Mouse (Mus musculus) hindbrain, embryonic 15.5 days (tissue): ENCODE measurements around the gene Scn8a. TPM values are rescaled to one million over a fixed set of nuclear protein-coding genes. Genes with fewer than 3 reads are reported as not detected.

Experiments
- ATAC-seq: fragments of 200-750 bp; cut with Nextera tagmentation; 2 replicates; pipeline ENCODE4 v1.8.0; 2017; ENCODE audit warnings: low read depth, moderate number of reproducible peaks, moderate TSS enrichment; ENCODE audit not compliant: low FRiP score
- H3K27ac ChIP-seq: fragments of 300-500 bp; sonication (generic); replicated peaks from 2 replicates; pipeline ENCODE4 v1.5.1; 2015; ENCODE audit warnings: mild to moderate bottlenecking, inconsistent platforms
- H3K27me3 ChIP-seq: fragments of 300-500 bp; sonication (generic); 2 replicates; pipeline ENCODE4 v1.6.1; 2015; ENCODE audit warnings: control low read depth, inconsistent platforms
- H3K36me3 ChIP-seq: fragments of 300-500 bp; sonication (generic); 2 replicates; pipeline ENCODE4 v1.6.1; 2015; ENCODE audit warnings: control low read depth, inconsistent platforms
- H3K4me1 ChIP-seq: fragments of 300-500 bp; sonication (generic); replicated peaks from 2 replicates; pipeline ENCODE4 v1.6.1; 2015; ENCODE audit warnings: control low read depth, inconsistent platforms
- H3K4me2 ChIP-seq: fragments of 300-500 bp; sonication (generic); 2 replicates; pipeline ENCODE4 v1.6.1; 2015; ENCODE audit warnings: moderate library complexity, mild to moderate bottlenecking, inconsistent platforms
- H3K4me3 ChIP-seq: fragments of 300-500 bp; sonication (generic); 2 replicates; pipeline ENCODE4 v1.5.1; 2015; ENCODE audit warnings: mild to moderate bottlenecking, inconsistent platforms
- H3K9ac ChIP-seq: fragments of 300-500 bp; sonication (generic); 2 replicates; pipeline ENCODE4 v1.6.1; 2015; ENCODE audit warnings: inconsistent platforms
- H3K9me3 ChIP-seq: fragments of 300-500 bp; sonication (generic); 2 replicates; pipeline ENCODE4 v1.6.1; 2016; ENCODE audit warnings: control low read depth, inconsistent platforms
- WGBS: fragments of 180-500 bp; shearing (Covaris S2); methylation state at CpG from one replicate; pipeline ENCODE4 v1.1.7; 2015; 5-methylcytosine and 5-hydroxymethylcytosine counted together
- polyA plus RNA-seq: library from polyadenylated mRNA; unstranded; fragments of >200 nt; fragmentation: Nextera tagmentation; extraction: Ambion mirVana; gene quantifications from 2 replicates; pipeline ENCODE4 v1.2.1, GENCODE M21; 2015

Gene Scn8a
- polyA plus RNA-seq, 1 experiment from 2014 or later = 29.2 TPM

- Histone ChIP-seq H3K36me3 (no peaks in the 10 kb centered on the region), H3K4me1 (no peaks in the 10 kb centered on the region), H3K4me2 (no peak overlapping the region), H3K4me3 (no peak overlapping the region), H3K27me3 (no peaks in the 10 kb centered on the region), H3K9ac (no peak overlapping the region), H3K9me3 (no peaks in the 10 kb centered on the region), H3K27ac (no peak overlapping the region)
- no peak for ATAC-seq
- 74% methylated on average over 4 of the region's 4 CpGs for WGBS
Measured at GRCm38 (mm10) chr15:100961561-100961960, 91.9 kb downstream of the Scn8a start.

DNA sequence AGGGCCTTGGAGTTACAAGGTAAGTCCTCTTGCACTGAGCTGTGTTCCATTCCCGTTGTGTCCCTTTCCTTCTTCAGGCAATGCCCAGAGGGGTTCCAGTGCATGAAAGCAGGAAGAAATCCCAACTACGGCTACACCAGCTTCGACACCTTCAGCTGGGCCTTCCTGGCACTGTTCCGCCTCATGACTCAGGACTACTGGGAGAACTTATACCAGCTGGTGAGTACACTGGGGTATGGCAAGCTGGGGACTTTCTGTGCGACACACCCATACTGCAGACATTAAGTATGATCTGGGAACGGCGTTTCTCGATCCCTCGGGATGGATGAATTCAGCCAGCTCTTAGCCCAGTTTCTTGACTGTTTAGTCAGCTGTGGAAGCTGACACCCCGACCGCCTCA lies 101.8 kb downstream of the Scn8a start:
- ATAC-seq = no peak
- Histone ChIP-seq H3K36me3 (peaks cover 46% of the 10 kb centered on the region), H3K4me3 (no peak overlapping the region), H3K4me1 (no peaks in the 10 kb centered on the region), H3K9ac (no peak overlapping the region), H3K27ac (no peak overlapping the region), H3K4me2 (no peak overlapping the region), H3K27me3 (no peaks in the 10 kb centered on the region), H3K9me3 (no peaks in the 10 kb centered on the region)
- 81% methylated on average over 11 of the region's 11 CpGs for WGBS

GRCm38 (mm10) chr15:100972795-100973194 lies 103.1 kb downstream of the Scn8a start:
- H3K4me1 ChIP-seq = no peaks in the 10 kb centered on the region
- H3K36me3 ChIP-seq = peaks cover 51% of the 10 kb centered on the region
- no peaks in the 10 kb centered on the region for H3K9me3 ChIP-seq
- H3K4me2 ChIP-seq = no peak overlapping the region
- H3K4me3 ChIP-seq = no peak overlapping the region
- no peak for ATAC-seq
- no peak overlapping the region for H3K27ac ChIP-seq
- 40% methylated on average over 11 of the region's 11 CpGs for WGBS
- no peaks in the 10 kb centered on the region for H3K27me3 ChIP-seq
- H3K9ac ChIP-seq = no peak overlapping the region

DNA sequence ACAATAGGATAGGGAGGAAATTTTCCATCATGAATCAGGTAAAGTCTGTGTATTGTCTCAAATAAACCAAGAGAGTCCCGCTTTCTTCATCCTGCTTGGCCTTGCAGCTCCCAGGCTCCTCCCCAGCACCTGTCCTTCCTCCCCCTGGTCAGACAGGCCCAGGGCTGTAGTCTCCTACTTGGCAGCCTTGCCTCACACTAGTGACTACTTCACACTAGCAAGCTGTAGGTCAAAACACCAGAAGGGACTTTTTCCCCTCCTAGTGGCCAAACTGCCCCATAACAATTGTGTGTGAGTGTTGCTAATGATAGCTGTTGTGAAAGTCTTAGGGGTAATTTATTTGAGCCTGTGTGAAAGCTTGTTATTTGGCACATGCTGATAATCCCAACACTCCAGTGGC lies 105.0 kb downstream of the Scn8a start:
- Histone ChIP-seq H3K36me3 (peaks cover 55% of the 10 kb centered on the region), H3K9me3 (no peaks in the 10 kb centered on the region), H3K4me1 (no peaks in the 10 kb centered on the region), H3K9ac (no peak overlapping the region), H3K4me2 (no peak overlapping the region), H3K4me3 (no peak overlapping the region), H3K27me3 (no peaks in the 10 kb centered on the region), H3K27ac (no peak overlapping the region)
- no peak for ATAC-seq
- 77% methylated on average over 1 of the region's 1 CpGs for WGBS

GRCm38 (mm10) chr15:100983427-100984153 lies 113.9 kb downstream of the Scn8a start:
- peak overlapping the region; percentile 75 for H3K27ac ChIP-seq
- peak overlapping the region; percentile 60 for H3K4me2 ChIP-seq
- no peaks in the 10 kb centered on the region for H3K9me3 ChIP-seq
- no peaks in the 10 kb centered on the region for H3K27me3 ChIP-seq
- H3K36me3 ChIP-seq = peaks cover 20% of the 10 kb centered on the region
- H3K9ac ChIP-seq = peak overlapping the region; percentile 48
- under 1% methylated on average over 45 of the region's 46 CpGs for WGBS
- H3K4me3 ChIP-seq = peak overlapping the region; percentile 35
- peaks cover 15% of the 10 kb centered on the region for H3K4me1 ChIP-seq
- ATAC-seq = peak; percentile 93

GRCm38 (mm10) chr15:100984154-100984893 lies 114.7 kb downstream of the Scn8a start:
- peak overlapping the region; percentile 48 for H3K9ac ChIP-seq
- H3K4me1 ChIP-seq = peaks cover 15% of the 10 kb centered on the region
- H3K4me3 ChIP-seq = peak overlapping the region; percentile 35
- H3K36me3 ChIP-seq = peaks cover 15% of the 10 kb centered on the region
- H3K4me2 ChIP-seq = peak overlapping the region; percentile 60
- WGBS = 25% methylated on average over 12 of the region's 12 CpGs
- H3K27me3 ChIP-seq = no peaks in the 10 kb centered on the region
- H3K9me3 ChIP-seq = no peaks in the 10 kb centered on the region
- peak overlapping the region; percentile 75 for H3K27ac ChIP-seq
- ATAC-seq = no peak

DNA sequence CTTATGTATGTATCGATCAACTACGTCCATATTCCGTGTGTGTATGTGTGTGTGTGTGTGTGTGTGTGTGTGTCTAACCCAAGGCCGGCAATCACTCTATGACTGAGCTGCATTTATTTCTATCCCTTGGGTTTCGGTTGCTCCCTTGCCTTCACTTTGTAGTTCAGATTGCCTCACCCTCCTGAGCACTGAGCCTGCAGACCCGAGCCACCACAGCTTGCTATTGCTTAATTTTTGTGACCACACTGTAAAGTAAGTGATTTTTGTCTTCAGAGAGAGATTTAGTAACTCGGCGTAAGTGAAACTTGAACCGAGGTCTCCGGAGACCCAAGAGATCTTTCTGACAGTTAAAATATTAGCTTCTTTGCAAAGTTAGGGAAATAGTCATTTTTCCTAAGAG lies 116.8 kb downstream of the Scn8a start:
- no peak overlapping the region for H3K9ac ChIP-seq
- 0 out of 2 replicates have a peak, but pooled peaks cover 3% of the 10 kb centered on the region for H3K36me3 ChIP-seq
- H3K27ac ChIP-seq = no peak overlapping the region
- H3K4me1 ChIP-seq = peaks cover 15% of the 10 kb centered on the region
- no peak overlapping the region for H3K4me2 ChIP-seq
- no peak for ATAC-seq
- no peaks in the 10 kb centered on the region for H3K27me3 ChIP-seq
- 75% methylated on average over 10 of the region's 10 CpGs for WGBS
- H3K4me3 ChIP-seq = no peak overlapping the region
- H3K9me3 ChIP-seq = no peaks in the 10 kb centered on the region

GRCm38 (mm10) chr15:100987031-100987430 lies 117.4 kb downstream of the Scn8a start:
- Histone ChIP-seq H3K9me3 (no peaks in the 10 kb centered on the region), H3K36me3 (0 out of 2 replicates have a peak, but pooled peaks cover 3% of the 10 kb centered on the region), H3K27ac (no peak overlapping the region), H3K27me3 (no peaks in the 10 kb centered on the region), H3K4me1 (peaks cover 15% of the 10 kb centered on the region), H3K4me2 (no peak overlapping the region), H3K9ac (no peak overlapping the region), H3K4me3 (no peak overlapping the region)
- WGBS = 67% methylated on average over 1 of the region's 1 CpGs
- no peak for ATAC-seq

GRCm38 (mm10) chr15:100990283-100990682 lies 120.6 kb downstream of the Scn8a start:
- no peak overlapping the region for H3K27ac ChIP-seq
- WGBS = 86% methylated on average over 10 of the region's 10 CpGs
- no peaks in the 10 kb centered on the region for H3K27me3 ChIP-seq
- H3K4me2 ChIP-seq = no peak overlapping the region
- no peaks in the 10 kb centered on the region for H3K9me3 ChIP-seq
- H3K4me1 ChIP-seq = no peaks in the 10 kb centered on the region
- H3K36me3 ChIP-seq = 0 out of 2 replicates have a peak, but pooled peaks cover 7% of the 10 kb centered on the region
- no peak overlapping the region for H3K4me3 ChIP-seq
- no peak for ATAC-seq
- no peak overlapping the region for H3K9ac ChIP-seq

- Histone ChIP-seq H3K27ac (no peak overlapping the region), H3K4me3 (no peak overlapping the region), H3K9ac (no peak overlapping the region), H3K36me3 (peaks cover 6% of the 10 kb centered on the region; the same call in 1 of the 2 replicates), H3K27me3 (no peaks in the 10 kb centered on the region), H3K4me2 (no peak overlapping the region), H3K4me1 (no peaks in the 10 kb centered on the region), H3K9me3 (no peaks in the 10 kb centered on the region)
- 0 out of 2 replicates have a peak, but pooled peaks have one; percentile 51 for ATAC-seq
- 33% methylated on average over 4 of the region's 4 CpGs for WGBS
Measured at GRCm38 (mm10) chr15:100997090-100997489, 127.4 kb downstream of the Scn8a start.

- WGBS = 97% methylated on average over 1 of the region's 1 CpGs
- Histone ChIP-seq H3K4me2 (no peak overlapping the region), H3K9ac (no peak overlapping the region), H3K27me3 (no peaks in the 10 kb centered on the region), H3K4me3 (no peak overlapping the region), H3K36me3 (peaks cover 8% of the 10 kb centered on the region; the same call in 1 of the 2 replicates), H3K9me3 (no peaks in the 10 kb centered on the region), H3K4me1 (no peaks in the 10 kb centered on the region), H3K27ac (no peak overlapping the region)
- ATAC-seq = no peak
Measured at GRCm38 (mm10) chr15:101001685-101002084, 132.0 kb downstream of the Scn8a start.

- no peak overlapping the region for H3K4me2 ChIP-seq
- peaks cover 8% of the 10 kb centered on the region; the same call in 1 of the 2 replicates for H3K36me3 ChIP-seq
- no peak overlapping the region for H3K9ac ChIP-seq
- ATAC-seq = no peak
- H3K27ac ChIP-seq = no peak overlapping the region
- H3K9me3 ChIP-seq = no peaks in the 10 kb centered on the region
- H3K4me1 ChIP-seq = no peaks in the 10 kb centered on the region
- no peak overlapping the region for H3K4me3 ChIP-seq
- no peaks in the 10 kb centered on the region for H3K27me3 ChIP-seq
- WGBS = 93% methylated on average over 3 of the region's 3 CpGs
Measured at GRCm38 (mm10) chr15:101002466-101002865, 132.8 kb downstream of the Scn8a start.
